Mouse (Mus musculus) CH12.LX (cell line): ENCODE data around the gene Hmgcl. TPM values are rescaled to one million over a fixed set of nuclear protein-coding genes. Genes with fewer than 3 reads are reported as not detected.

Experiments used
- DNase-seq: peaks from one replicate; pipeline ENCODE4 v3.0.0-alpha.2; 2013; ENCODE audit errors: extremely low read depth
- H3K27ac ChIP-seq: 2 replicates; pipeline ENCODE4 v1.5.1; 2012; ENCODE audit warnings: low read depth, mild to moderate bottlenecking, control low read depth, moderate library complexity; ENCODE audit not compliant: insufficient read depth
- H3K27me3 ChIP-seq: replicated peaks from 2 replicates; pipeline ENCODE3; 2012; ENCODE audit warnings: inconsistent platforms
- H3K36me3 ChIP-seq, 2 experiments: replicated peaks in 1 of 2; 2 replicates each; pipeline versions ENCODE3 to v1.6.1; 2012; ENCODE audit warnings: inconsistent platforms in 1 of 2, low read length in 1 of 2, mild to moderate bottlenecking in 1 of 2, mixed read lengths in 1 of 2, moderate library complexity in 1 of 2; ENCODE audit not compliant: control insufficient read depth in 1 of 2, insufficient read depth in 1 of 2
- H3K4me1 ChIP-seq, 2 experiments: 2 replicates each; pipeline ENCODE4 v1.6.1; 2012; ENCODE audit warnings: inconsistent platforms in 1 of 2, moderate library complexity in 1 of 2; ENCODE audit not compliant: insufficient read depth in 2 of 2, control insufficient read depth in 1 of 2
- H3K4me2 ChIP-seq: 2 replicates; pipeline ENCODE4 v1.6.1; 2012; ENCODE audit warnings: low read depth, mild to moderate bottlenecking, control low read depth; ENCODE audit not compliant: poor library complexity, insufficient read depth, severe bottlenecking
- H3K4me3 ChIP-seq, 3 experiments: fragments of 150-350 bp in 1 of 3; sonication (generic) in 1 of 3; replicated peaks in 1 of 3; 2 replicates each; pipeline versions ENCODE3 to v1.5.1; 2011 to 2012; ENCODE audit warnings: low read depth in 2 of 3, low read length in 2 of 3, mild to moderate bottlenecking in 2 of 3, moderate library complexity in 2 of 3, control low read depth in 1 of 3, improper control_type of control experiment in 1 of 3, inconsistent platforms in 1 of 3, mixed read lengths in 1 of 3; ENCODE audit not compliant: poor library complexity in 1 of 3
- H3K79me2 ChIP-seq: replicated peaks from 2 replicates; pipeline ENCODE4 v1.6.1; 2012; ENCODE audit warnings: mild to moderate bottlenecking, moderate library complexity; ENCODE audit not compliant: control insufficient read depth, poor library complexity, insufficient read depth, severe bottlenecking; ENCODE audit errors: extremely low read depth
- H3K9ac ChIP-seq: 2 replicates; pipeline ENCODE4 v1.6.1; 2012; ENCODE audit warnings: low read depth, mild to moderate bottlenecking, control low read depth, moderate library complexity; ENCODE audit not compliant: insufficient read depth
- H3K9me3 ChIP-seq: replicated peaks from 2 replicates; pipeline ENCODE3; 2012; ENCODE audit warnings: low read length, inconsistent platforms, mixed read lengths
- CHD1 ChIP-seq: IDR thresholded peaks from 2 replicates; pipeline ENCODE4 v1.6.1; 2012; ENCODE audit warnings: low read depth, low read length, improper control_type of control experiment, inconsistent platforms
- CHD2 ChIP-seq: IDR thresholded peaks from 2 replicates; pipeline ENCODE4 v1.6.1; 2011; ENCODE audit warnings: low read length, improper control_type of control experiment
- EP300 ChIP-seq: IDR thresholded peaks from 2 replicates; pipeline ENCODE4 v1.6.1; 2011; ENCODE audit warnings: low read length, improper control_type of control experiment
- ETS1 ChIP-seq: conservative IDR thresholded peaks from 2 replicates; pipeline ENCODE4 v1.6.1; 2012; ENCODE audit warnings: low read depth, mild to moderate bottlenecking, inconsistent platforms, low read length, improper control_type of control experiment, moderate library complexity
- GABPA ChIP-seq: IDR thresholded peaks from 2 replicates; pipeline ENCODE4 v1.6.1; 2012; ENCODE audit warnings: low read depth, low read length, improper control_type of control experiment, inconsistent platforms; ENCODE audit not compliant: insufficient replicate concordance
- IRF4 ChIP-seq: IDR thresholded peaks from 2 replicates; pipeline ENCODE4 v1.6.1; 2014; ENCODE audit warnings: low read depth, mild to moderate bottlenecking, inconsistent platforms, low read length, improper control_type of control experiment
- MAX ChIP-seq: IDR thresholded peaks from 2 replicates; pipeline ENCODE4 v1.6.1; 2011; ENCODE audit warnings: low read length, improper control_type of control experiment
- MXI1 ChIP-seq: IDR thresholded peaks from 2 replicates; pipeline ENCODE4 v1.6.1; 2011; ENCODE audit warnings: mild to moderate bottlenecking, low read depth, low read length, improper control_type of control experiment
- POLR2AphosphoS2 ChIP-seq: IDR thresholded peaks from 2 replicates; pipeline ENCODE4 v1.6.1; 2011; ENCODE audit warnings: low read depth, low read length, improper control_type of control experiment
- RCOR1 ChIP-seq: conservative IDR thresholded peaks from 2 replicates; pipeline ENCODE4 v1.6.1; 2012; ENCODE audit warnings: low read depth, mild to moderate bottlenecking, inconsistent platforms, low read length, improper control_type of control experiment
- SIN3A ChIP-seq: IDR thresholded peaks from 2 replicates; pipeline ENCODE4 v1.6.1; 2012; ENCODE audit warnings: low read length, improper control_type of control experiment, inconsistent platforms
- USF2 ChIP-seq: conservative IDR thresholded peaks from 2 replicates; pipeline ENCODE4 v1.6.1; 2011; ENCODE audit warnings: low read depth, low read length, improper control_type of control experiment
- ZC3H11A ChIP-seq: IDR thresholded peaks from 2 replicates; pipeline ENCODE4 v1.6.1; 2012; ENCODE audit warnings: low read depth, mild to moderate bottlenecking, inconsistent platforms, low read length, improper control_type of control experiment
- ZMIZ1 ChIP-seq: IDR thresholded peaks from 2 replicates; pipeline ENCODE4 v1.6.1; 2012; ENCODE audit warnings: low read depth, mild to moderate bottlenecking, inconsistent platforms, low read length, improper control_type of control experiment
- ZNF384 ChIP-seq: IDR thresholded peaks from 2 replicates; pipeline ENCODE4 v1.6.1; 2012; ENCODE audit warnings: low read depth, low read length, improper control_type of control experiment, inconsistent platforms
- dilution Hi-C: fragments of 300-500 bp; cut with MboI; formaldehyde crosslinking; loops from 2 replicates; pipeline ENCODE4 v1.14.3; 2020; ENCODE audit warnings: low sequenced_read_pairs; ENCODE audit not compliant: extremely low pct_unique_long_range_greater_than_20kb, extremely low pct_ligation_motif_present
- in situ Hi-C: fragments of 300-500 bp; cut with MboI; formaldehyde crosslinking; loops from 3 replicates; pipeline ENCODE4 v1.14.3; 2019; ENCODE audit warnings: low sequenced_read_pairs, low pct_ligation_motif_present, low pct_unique_long_range_greater_than_20kb, mixed read lengths
- polyA plus RNA-seq: library from polyadenylated mRNA; unstranded; fragments of >175 nt; gene quantifications from 2 replicates; pipeline ENCODE4 v1.2.1, GENCODE M21; 2012; ENCODE audit warnings: low read depth; ENCODE audit not compliant: insufficient read length
- total RNA-seq, 2 experiments: library from RNA; depleted of rRNA; stranded (reverse); fragments of 300-350 nt in 1 of 2; fragments of >200 nt in 1 of 2; gene quantifications; 2 replicates each; pipeline ENCODE4 v1.2.3; 2012 to 2014

Hmgcl gene
- total and polyA plus RNA-seq, 3 experiments = 27.2 to 42.7 (median 39.5) TPM

DNA sequence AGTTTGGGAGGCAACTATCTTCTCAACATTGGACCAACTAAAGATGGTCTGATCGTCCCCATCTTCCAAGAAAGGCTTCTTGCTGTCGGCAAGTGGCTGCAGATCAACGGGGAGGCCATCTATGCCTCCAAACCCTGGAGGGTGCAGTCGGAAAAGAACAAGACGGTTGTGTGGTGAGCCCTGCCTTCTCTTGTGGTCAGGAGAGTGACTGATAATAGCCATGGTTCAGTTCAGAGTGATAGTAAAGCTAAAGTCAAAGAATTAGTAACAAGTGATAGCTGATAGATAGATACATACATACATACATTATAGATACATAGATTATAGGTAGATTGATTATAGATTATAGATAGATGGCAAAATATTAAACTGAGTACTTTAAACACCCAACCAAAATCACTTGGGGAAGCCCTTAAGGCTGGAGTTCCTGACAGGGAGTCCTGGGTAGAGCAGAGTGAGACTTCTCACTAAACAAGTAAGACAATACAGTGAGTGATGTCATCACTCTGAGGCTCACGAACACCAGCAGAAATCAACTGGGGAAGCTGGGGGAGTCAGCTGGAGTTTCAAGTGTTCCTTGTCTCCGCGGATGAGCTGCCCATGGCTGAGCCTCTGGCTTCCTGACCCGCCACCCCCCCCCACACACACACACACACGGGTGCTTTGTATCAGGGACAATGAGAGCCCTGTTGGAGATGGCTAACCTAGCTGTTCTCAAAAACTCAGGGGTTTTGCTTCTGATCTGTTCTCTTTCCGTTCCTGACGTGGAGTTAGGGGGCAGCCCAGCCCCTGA is 11.3 kb upstream of the Hmgcl start:
- in situ Hi-C loops = no loop called here
- H3K9ac ChIP-seq = no peak overlapping the region
- no peak overlapping the region for H3K4me3 ChIP-seq
- no peak overlapping the region for H3K4me2 ChIP-seq
- no peaks in the 10 kb centered on the region for H3K27me3 ChIP-seq
- TF ChIP-seq RCOR1 = no peak
- no peak for TF ChIP-seq ZC3H11A
- TF ChIP-seq GABPA = no peak
- no peak for TF ChIP-seq SIN3A
- no peak for TF ChIP-seq MAX
- peaks cover 66 to 91% of the 10 kb centered on the region in 2 experiments for H3K36me3 ChIP-seq
- H3K9me3 ChIP-seq = no peaks in the 10 kb centered on the region
- H3K79me2 ChIP-seq = no peaks in the 10 kb centered on the region
- no peaks in the 10 kb centered on the region for H3K4me1 ChIP-seq
- DNase-seq = no peak
- dilution Hi-C loops = no loop called here
- H3K27ac ChIP-seq = no peak overlapping the region

DNA sequence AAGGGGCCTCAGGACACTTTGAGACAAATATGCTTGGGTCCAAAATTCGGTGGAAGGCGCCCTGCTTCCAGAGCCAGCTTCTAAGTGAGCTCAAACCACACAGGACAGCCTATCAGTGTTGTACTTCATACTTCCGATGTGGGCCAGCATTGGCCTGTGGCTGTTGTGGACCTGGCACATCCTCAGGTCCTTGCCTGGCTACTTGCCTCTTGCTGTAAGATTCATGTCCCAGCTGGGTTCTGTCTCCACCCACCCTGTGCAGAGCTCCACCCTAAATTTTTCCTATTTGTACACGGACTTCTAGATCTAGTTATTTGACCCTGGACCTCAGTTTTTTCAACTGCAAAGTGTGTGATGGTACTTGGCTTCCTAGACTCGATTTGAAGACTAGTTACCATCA is 10.7 kb upstream of the Hmgcl start:
- H3K27ac ChIP-seq = no peak overlapping the region
- H3K4me2 ChIP-seq = no peak overlapping the region
- no peak overlapping the region for H3K9ac ChIP-seq

DNA sequence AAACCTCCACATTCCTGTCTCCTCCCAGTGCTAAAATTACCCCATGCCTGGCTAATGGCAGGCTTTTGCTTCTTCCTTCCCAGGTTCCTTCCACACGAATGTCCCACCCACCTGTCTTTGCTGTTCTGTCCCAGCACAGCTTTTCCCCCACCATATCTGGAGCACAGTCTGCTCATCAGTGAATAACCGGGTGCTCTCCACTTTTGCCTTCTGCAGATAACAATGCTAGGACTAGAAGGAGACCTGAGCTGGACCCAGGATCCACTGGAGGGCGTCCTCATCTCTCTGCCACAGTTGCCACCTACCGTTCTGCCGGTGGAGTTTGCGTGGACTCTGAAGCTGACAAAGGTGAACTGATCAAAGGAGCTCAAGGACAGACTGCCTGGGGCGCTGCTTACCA is 7.4 kb upstream of the Hmgcl start:
- Histone ChIP-seq H3K4me2 (no peak overlapping the region), H3K36me3 (peaks cover 48 to 78% of the 10 kb centered on the region in 2 experiments), H3K9me3 (no peaks in the 10 kb centered on the region), H3K4me3 (no peak overlapping the region), H3K27me3 (no peaks in the 10 kb centered on the region), H3K79me2 (no peaks in the 10 kb centered on the region), H3K9ac (no peak overlapping the region), H3K4me1 (peaks cover 0 to 11% of the 10 kb centered on the region in 2 experiments; a peak in 2 of 4 replicates), H3K27ac (no peak overlapping the region)
- in situ Hi-C loops (no loop called here), dilution Hi-C loops (no loop called here)
- no peak for DNase-seq
- TF ChIP-seq POLR2AphosphoS2 = no peak

More for the DNA sequence above, 10.7 kb upstream of the Hmgcl start:
- Histone ChIP-seq H3K9me3 (no peaks in the 10 kb centered on the region), H3K4me1 (no peaks in the 10 kb centered on the region), H3K27me3 (no peaks in the 10 kb centered on the region), H3K36me3 (peaks cover 67 to 89% of the 10 kb centered on the region in 2 experiments), H3K4me3 (no peak overlapping the region), H3K79me2 (no peaks in the 10 kb centered on the region)
- no peak for DNase-seq
- TF ChIP-seq MAX (no peak), ZMIZ1 (no peak), MXI1 (no peak), IRF4 (no peak), ETS1 (no peak), ZNF384 (no peak), CHD2 (no peak), CHD1 (no peak), EP300 (no peak), RCOR1 (no peak), USF2 (no peak)
- in situ Hi-C loops (no loop called here), dilution Hi-C loops (no loop called here)
